Mouse (Mus musculus) layer of hippocampus, adult 18-20 months (tissue): ENCODE measurements around the gene Gm42906. TPM values are rescaled to one million over a fixed set of nuclear protein-coding genes. Genes with fewer than 3 reads are reported as not detected.

ENCODE experiments used
- DNase-seq, 2 experiments: peaks; one replicate each; pipeline ENCODE4 v3.0.0; 2022; ENCODE audit warnings: low spot score in 2 of 2
- long read RNA-seq: library from polyadenylated mRNA; stranded (forward); transcript quantifications from one replicate; pipeline ENCODE4 v2.0.0, GENCODE M21; 2021
- total RNA-seq, 2 experiments: library from RNA; stranded (reverse); gene quantifications; 2 replicates each; pipeline ENCODE4 v1.2.3; 2021

The Gm42906 gene
- not detected for total RNA-seq
- long read RNA-seq, partial matches to known transcripts: 0 of 10 reads
- long read RNA-seq, other reads (novel, unspliced or antisense): 10 of 10 reads

DNA sequence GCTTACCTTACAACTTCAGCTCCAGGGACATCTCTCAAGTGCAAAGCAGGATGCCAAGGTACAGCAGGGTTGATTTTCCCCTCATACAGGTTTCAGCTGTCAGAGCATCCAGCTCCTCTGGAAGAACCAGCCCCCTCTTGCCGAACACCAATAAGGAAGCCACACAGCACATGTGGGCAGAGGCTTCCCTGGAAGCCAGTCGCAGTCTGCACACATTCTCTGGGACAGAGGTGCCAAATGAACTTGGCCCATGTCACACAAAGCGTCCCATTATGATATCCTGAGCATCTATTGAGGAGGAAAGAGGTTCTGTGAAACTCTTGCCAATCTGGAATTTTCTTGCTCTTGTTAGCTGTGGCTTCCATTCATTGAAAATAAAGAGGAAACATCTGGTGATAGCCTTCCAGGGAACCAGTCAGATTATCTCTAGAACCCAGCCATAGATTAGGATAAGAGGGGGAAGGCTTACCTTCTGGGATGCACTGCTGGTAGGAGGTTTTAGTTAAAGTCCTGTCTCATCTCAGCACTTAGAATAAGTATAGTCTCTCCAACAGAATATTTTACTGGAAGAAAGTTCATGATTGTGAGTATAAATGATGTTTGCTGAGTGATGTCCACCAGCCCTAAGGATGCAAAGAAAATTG lies at the start of gene Gm42906:
Gm42906 (minus strand) TSS at position 51 of the 644 bp plus-strand sequence.
- no peak for DNase-seq

DNA sequence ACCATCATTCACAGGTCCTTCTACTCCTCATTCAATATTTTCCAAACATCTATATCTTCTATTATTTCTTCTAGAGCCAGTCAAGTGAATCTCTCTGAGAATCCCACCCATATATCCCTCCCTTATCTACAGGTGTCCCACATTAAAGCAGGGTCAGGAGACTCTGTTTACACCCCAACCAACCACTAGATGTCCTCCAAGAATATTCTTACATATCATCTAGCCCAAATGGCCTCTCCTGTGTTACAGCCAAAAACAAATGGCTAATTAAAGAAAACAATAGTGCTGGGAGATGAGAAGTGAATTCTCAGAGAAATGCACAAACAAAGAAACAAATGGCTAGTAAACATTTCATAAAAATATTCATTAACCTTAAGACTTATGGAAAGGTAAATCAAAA lies 17.7 kb upstream of the Gm42906 start:
- DNase-seq: no peak

DNA sequence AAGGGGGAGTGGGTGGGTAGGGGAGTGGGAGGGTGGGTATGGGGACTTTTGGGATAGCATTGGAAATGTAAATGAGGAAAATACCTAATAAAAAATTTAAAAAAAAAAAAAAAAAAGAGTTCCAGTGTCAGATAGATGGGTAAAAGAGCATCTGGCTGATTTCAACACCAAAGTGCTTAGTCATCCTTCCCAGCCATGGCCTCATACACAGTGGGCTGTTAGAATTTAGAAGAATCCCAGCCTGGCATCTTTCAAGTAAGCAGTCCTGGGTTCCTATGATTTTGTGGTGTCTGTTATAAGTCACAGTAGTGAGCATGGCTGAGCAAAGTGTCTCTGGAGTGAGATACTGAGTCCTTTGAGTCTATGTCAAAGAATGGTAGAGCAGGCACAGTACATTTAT lies 7.1 kb upstream of the Gm42906 start:
- DNase-seq: no peak

DNA sequence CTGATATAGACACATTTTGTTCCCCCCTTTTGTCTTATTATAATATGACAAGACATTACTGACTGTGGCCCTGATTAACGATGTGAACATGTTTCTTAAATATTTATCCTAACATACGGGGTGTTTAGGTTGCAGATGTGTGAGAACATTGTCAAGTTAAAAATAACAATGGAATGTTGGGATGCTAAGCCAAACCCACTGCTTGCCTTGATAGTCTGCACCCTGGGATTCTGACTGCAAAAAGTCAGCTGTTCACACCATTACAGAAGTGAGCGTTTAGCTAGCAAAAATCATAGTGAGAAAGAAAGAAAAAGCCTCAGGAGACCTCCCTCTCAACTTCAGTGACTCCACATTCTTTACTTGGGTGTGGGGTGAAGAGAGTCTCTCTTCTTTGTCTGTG lies 1.5 kb downstream of the Gm42906 start:
- no peak for DNase-seq

DNA sequence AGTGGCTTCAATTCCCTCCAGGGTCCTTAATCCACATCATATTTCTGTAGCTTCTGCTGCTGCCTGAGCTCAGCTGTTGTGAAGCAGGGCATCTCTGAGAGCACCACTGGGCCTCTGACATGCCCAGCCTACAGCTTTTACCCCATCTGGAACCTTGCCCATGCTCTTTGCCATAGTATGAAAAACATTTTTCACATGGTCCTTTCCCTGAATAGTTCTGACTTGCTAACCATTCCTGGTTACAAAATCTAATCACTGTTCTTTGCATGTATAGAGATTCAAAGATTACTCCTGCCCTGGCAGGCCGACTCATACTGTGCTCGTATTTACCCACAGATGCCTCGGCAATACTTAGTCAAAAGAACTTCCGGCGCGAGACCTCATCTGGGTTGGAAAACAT lies 5.3 kb downstream of the Gm42906 start:
- no peak for DNase-seq

DNA sequence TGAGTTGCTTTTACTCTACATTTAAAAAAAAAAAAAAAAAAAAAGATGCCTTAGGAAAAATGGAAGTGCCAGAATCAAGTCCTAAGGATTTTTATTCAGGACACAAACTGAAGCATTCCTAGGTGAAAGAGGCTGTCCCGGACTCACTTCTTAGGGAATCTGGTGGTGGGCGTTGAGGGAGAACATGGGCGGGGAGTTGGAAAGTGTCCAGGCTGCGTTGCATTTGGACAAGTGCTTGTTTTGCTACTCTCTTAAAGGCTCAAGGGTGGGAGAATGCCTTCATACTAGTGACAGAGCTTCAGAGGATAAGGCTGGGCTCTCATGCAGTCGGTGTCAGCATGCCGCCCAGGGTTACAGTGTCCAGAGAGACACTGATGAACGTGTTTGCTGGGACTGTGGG lies 6.1 kb downstream of the Gm42906 start:
- DNase-seq: peak; percentile 11 to 33

DNA sequence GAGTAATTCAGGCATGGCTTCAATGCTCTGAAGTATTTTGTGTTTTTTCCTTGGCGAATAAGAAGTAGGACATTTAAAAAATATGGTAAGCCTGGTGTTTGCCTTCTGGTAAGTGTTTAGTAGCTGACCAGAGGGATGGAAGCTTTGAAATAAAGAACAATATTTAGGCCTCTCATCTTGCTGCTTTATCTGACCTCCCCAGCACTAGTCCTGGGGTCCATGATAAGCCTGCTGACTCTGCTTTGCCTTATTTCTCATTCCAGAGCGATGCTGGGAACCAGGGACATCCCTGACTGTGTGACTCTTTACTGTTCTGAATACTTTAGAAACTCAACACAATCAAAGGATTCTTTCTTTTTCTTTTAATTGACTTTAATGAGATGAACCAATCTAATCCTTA lies 9.4 kb downstream of the Gm42906 start:
- DNase-seq: no peak

DNA sequence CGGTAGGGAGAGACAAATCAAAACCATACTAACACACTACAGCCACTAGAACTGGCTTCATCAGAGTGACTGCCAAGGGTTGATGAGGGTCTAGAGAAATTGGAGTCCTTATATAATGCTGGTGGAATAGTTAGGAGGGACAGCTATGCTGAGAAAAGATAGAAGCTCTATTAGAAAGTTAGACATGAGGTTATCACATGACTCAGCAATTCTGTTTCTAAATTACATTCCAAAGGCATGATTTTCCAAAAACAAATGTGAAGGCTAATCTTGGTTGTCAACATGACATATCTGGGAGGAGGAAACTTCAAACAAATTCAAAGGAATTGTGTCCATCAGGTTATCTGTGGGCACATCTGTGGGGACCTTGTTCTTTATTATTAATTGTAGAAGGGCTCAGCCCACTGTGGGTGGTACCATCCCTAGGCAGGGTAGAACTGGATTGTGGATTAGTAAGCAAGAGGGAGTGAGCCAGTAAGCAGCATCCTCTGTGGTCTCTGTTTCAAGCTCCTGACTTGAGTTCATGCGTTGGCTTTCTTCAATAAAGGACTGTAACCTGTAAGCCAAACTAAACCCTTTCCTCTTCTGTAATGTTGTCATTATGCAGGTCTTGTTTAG lies 10.4 kb downstream of the Gm42906 start:
- DNase-seq: no peak

DNA sequence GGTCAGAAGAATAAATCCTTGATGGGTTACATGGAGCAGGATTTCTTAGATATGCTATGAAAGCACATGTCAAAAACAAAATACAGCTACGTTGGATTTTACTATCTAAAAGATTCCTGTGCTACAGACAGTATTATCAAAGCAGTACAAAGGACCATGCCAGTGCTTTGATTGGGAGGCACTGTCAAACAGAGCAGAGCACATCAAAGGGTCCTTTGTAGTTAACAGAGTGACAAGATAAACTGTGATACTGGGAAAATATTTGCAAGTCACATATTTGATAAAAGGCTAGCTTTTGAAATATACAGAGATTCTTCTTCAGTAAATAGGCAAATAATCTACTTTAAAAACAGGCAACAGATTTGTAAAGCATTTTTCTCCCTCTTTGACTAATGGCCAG lies 11.0 kb downstream of the Gm42906 start:
- no peak for DNase-seq

DNA sequence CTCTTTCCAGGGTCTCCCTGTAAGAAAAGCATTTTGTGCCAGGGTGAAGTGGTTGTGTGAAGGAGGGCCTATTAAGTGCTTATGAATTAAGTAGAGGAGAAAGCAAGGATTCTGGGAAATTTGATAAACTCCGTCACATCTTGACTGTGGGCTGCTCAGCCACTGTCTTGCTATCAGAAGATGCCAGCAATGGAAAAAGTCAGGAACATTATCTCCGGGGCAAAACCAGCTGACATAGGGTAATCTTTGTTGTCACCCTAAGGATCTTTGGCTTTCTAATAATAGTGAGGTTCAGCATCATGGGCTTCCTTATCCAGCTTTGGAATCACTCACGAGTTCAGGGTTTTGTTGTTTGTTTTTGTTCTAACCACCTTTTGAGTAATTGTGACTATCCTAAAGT lies 14.3 kb downstream of the Gm42906 start:
- DNase-seq: no peak

DNA sequence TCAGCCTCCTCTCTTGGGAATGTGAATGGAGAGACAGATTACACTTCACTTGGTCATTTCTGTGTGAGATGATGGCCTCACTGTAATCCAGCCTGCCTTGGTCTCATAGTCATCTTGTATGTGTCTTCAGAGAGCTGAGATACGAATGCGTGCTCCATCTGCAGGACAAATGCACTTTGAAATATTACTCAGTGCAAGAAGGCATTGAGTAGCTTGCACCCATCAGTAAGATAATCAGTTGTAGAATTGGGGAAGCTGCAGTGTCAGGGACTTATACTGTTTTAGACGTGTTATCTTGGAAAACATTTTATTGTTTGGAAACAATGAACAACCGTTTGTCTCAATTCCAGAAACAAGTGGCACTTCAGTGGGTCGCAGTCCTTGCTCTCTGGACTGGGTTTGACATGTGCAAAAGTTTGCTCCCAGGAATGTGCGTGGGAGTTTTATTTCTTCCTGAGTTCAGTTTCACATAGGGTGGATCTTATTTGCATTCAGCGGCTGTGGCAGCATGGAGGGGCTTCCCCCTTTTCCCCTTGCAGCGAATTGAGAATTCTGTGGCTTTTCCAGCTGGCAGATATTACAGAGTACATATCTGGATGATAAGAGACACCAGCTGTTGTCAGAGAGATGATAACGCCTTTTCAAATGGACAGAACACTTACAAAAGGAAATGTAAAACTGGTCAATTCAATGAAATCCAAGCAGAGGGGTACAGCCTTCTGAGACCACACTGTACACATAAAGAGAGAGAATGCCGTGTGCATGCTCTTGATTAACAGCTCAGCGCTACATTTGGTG lies 15.1 kb downstream of the Gm42906 start:
- no peak for DNase-seq

DNA sequence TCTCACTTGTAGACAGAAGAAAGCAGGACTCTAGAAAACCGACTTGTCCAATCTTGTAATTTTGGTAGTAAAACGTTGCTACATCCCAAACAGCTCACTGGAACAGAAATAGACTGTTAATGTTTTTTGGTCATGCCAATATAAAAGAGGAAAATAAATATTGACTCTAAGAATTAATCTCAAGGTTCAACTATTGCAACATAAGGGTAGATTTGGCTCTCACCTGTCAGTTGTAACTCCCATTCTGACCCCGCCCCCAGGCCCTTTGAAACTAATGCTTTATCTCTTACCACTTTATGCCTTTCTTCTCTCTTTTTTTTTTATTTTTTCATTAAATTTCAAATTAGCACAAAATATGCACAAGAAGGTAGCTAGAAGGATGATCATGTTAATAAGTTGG lies 18.0 kb downstream of the Gm42906 start:
- DNase-seq: no peak

DNA sequence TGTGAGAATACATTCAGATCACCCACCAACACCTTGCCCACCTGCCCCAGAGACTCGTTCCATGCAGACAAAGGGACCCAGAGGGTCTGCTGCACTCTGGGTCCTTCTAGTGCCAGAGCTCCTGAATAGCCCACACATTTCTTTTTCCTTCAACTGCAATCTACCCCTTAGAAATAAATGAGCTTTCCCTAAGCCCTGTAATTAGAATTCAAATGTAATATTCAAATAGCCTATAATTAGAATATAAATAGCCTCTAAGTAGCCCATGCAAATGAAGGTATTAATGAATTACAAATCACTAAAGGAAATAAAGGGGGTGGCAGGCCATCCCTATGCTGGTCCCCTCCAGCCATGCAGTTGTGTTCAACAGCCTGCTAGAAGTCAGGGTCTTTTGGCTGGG lies 18.7 kb downstream of the Gm42906 start:
- no peak for DNase-seq

DNA sequence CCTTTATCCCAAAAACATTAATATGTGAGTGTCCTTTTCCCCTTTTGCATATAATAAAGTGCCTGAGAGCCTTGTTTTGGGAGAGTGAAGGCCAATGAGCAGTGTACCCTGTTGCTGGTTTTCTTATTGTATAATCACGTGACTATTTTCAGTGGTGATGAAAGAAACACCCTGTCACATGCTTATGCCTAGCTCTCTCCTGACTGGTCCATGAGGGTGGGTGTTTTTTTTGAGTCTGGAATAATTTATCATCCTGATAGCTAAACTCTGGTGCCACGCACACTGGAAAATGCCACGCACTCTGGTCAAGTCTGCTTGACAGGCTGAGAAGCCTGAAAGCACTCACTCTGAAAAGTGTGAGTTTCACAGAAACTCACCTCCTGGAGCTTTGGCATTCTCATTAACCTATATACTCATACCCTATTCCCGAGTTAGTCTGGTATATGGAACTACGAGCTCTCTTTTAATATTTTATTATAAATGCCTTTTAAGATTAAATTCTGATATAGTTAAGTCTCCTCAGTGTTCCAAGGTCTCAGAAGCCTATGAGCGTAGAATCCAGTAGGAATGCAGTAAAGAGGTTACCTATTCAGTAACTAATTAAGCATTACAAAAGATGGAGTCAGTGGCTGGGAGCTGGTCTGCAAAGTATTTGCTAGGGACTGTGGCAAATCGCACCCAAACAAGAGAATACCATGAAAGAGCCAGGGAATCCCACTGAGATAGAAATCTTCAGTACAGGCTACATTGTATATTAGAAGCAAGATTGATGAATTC lies 19.7 kb downstream of the Gm42906 start:
- DNase-seq: no peak

DNA sequence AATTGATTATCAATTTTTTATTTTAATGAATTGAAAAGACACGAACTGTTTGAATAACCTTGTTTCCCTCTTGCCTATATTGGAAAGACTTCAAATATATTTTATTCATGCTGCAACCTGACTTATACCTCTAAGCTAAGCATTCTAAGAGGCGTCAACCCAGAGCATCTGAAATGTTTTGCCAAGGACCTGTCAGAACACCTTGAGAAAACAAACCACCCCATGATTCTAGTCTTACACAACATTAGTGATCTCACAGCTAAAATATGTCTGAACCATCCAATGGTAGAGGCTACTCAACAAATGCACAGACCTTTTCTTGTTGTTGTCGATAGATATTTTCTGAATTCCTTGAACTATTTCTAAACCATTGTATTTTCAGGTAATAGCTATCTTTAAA lies 20.5 kb downstream of the Gm42906 start:
- no peak for DNase-seq

DNA sequence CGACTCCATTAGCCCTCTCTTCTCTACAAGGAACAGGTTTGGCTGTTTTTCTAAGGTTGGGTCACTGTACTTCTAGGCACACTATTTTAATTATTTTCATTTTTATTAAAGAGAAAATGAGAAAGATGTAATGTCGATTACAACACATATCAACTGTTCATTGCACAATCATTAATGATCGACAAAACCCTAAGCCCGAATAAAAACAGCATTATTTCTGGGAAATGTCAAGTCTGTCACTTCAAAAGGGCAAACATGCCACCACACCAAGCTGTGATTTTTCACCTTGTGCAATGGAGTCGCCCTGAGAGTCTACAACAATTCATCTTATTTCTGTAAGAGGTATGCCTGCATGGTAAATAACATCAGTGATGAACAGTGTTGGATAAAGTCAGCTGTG lies 21.7 kb downstream of the Gm42906 start:
- DNase-seq: no peak

DNA sequence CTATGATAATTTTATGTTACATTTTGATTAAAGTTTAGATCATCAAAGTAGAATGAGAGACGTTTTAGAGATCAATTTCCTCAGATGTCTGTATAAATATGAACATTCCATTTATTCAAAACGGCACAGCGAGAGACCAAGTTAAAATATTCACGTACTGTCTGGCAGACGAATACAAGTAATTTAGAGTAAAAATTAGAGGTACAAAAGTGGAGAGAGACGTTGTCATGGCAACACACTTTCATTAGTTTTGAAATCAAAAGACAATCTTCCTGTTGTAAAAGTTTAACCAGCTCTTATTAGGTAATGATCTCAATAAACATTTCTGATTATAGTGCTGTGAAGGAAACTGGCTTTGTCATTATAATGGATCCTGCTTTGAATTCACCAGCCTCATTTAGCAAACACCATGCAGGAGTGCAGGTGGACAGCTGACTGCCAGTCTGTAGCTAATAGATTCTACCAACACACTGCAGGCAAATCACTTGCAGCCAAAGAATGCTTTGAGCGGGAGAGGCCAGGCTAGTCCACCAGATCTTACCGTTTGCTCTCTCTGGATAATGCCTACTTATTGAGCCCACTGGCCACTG lies 22.6 kb downstream of the Gm42906 start:
- DNase-seq: no peak

DNA sequence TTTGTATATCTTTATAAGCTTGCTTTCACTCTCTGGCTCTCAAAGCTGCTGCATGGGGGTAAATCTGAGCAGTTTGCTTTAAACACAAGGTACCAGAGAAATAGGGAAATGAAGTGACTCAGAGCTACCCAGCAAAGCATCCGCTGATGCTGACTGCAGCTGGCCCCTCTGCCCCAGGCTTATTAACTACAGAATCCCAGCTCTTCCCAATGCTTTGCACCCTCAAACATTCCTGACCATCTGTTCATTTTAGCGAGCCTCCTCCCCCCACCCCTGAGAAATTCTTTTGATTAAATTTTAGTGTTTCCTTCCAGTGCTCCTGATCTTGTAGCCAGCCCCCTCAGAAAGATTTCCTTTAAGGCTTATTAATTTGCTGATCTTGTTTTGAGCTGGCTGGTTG lies 24.4 kb downstream of the Gm42906 start:
- peak in 1 of 2 experiments; percentile 8 for DNase-seq

DNA sequence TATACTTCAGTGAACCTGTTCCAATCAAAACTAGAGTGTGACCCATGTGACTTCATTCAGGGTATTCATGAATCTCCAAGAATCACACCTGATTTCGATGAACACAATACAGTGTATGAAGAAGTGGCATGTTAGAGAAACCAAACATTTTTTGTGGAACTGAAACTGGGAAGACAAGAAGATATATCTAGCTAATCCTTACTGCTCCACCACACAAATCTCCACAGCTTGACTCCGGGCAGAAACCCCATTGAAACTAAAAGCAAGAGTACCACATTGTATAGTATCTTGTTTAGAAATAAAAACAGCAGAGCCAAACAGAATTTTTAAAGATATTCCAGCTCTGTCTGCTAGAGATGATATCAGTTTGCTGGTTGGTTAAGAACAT lies 27.4 kb downstream of the Gm42906 start:
- no peak for DNase-seq

DNA sequence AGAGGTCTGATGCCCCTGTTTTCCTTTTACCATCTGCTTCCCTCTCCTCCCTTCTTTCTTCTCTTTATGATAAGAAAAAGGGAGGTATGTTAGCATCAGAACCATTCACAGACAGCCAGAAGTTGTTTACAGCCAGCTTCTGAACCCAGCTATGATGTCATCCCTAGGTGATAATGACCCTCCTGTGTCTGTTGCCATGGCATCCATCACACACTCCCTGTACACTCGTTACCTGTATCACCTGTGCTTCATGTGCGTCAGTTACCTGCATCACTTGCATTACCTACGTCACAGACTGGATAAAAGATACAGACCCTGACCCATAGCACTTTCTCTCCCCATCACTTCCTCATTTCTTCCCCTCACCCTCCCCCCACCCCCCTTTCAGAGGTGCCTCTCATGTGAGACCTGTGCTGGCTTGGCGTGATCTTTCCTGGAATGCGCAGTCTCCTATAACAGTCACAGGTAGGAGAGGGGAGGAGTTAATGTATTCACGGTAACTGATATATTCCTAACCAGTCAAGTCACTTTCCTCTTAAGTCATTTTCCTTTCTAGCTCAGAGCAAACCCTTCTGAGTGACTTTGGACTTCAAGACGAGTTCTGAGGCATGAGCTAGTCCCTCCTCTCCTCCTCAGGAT lies 27.9 kb downstream of the Gm42906 start:
- DNase-seq: no peak

DNA sequence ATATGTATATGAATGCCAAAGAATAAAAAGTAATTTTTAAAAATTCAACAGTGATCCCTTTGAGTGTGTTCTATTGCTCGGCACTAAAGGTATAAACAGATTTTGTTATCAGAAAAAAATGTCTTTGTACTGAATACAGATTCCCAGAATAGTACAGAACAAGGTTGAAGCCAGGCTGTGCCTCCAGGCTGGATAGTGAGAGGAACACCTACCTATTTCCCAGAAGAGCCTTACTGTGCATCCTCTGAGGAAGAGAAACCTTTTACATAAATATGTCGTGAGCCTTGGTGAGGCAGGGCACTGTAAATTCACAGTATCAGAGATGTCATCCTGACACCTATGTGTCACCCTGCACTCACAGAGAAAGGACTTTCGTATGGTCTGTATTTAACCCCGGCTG lies 31.8 kb downstream of the Gm42906 start:
- DNase-seq: peak in 1 of 2 experiments; percentile 14
